Mouse (Mus musculus): ENCODE results near the gene Morc4. TPM values are rescaled to one million over a fixed set of nuclear protein-coding genes. Genes with fewer than 3 reads are reported as not detected.

Morc4 gene
- total RNA-seq (2017): 3.6 and 6.9 TPM in 2 replicates

GRCm38 (mm10) chrX:139870938-139871791 lies at the start of gene Morc4:
Morc4 (minus strand) TSS chrX:139871677.
- peak; percentile 51 to 62 for ATAC-seq (replicated peaks in 1 of 2; ENCODE audit: insufficient read depth in 1 of 2, low FRiP score in 2 of 2, low TSS enrichment in 1 of 2, low read depth in 1 of 2, poor library complexity in 2 of 2, severe bottlenecking in 2 of 2)

- ATAC-seq (replicated peaks in 1 of 2; ENCODE audit: insufficient read depth in 1 of 2, low FRiP score in 2 of 2, low TSS enrichment in 1 of 2, low read depth in 1 of 2, poor library complexity in 2 of 2, severe bottlenecking in 2 of 2): no peak
These were observed 49.1 kb upstream of the Morc4 start for GRCm38 (mm10) chrX:139920572-139920971.

DNA sequence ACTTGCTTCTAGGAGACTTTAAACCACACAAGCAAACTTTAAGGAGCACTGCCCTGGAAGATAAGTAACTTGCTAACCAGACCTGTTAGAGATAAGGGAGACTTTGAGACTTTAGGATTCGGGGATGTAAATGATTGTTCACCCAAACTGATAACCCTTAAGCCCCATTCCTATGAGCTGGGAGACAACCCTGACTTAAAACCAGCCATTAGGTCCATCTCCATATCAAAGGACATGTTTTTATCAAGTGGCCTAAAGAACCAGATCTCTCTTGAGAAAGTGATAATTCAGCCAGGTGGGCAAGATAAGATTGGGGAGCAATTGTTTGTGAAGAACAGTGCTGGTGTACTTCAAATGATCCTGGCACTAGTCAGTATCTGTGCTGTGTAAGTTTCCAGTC lies 19.9 kb upstream of the Morc4 start:
- ATAC-seq (replicated peaks in 1 of 2; ENCODE audit: insufficient read depth in 1 of 2, low FRiP score in 2 of 2, low TSS enrichment in 1 of 2, low read depth in 1 of 2, poor library complexity in 2 of 2, severe bottlenecking in 2 of 2): no peak

GRCm38 (mm10) chrX:139883221-139883620 lies 11.7 kb upstream of the Morc4 start:
- no peak for ATAC-seq (replicated peaks in 1 of 2; ENCODE audit: insufficient read depth in 1 of 2, low FRiP score in 2 of 2, low TSS enrichment in 1 of 2, low read depth in 1 of 2, poor library complexity in 2 of 2, severe bottlenecking in 2 of 2)

- ATAC-seq (replicated peaks in 1 of 2; ENCODE audit: insufficient read depth in 1 of 2, low FRiP score in 2 of 2, low TSS enrichment in 1 of 2, low read depth in 1 of 2, poor library complexity in 2 of 2, severe bottlenecking in 2 of 2): no peak
These were observed 6.5 kb upstream of the Morc4 start for GRCm38 (mm10) chrX:139877936-139878335.

- ATAC-seq (replicated peaks in 1 of 2; ENCODE audit: insufficient read depth in 1 of 2, low FRiP score in 2 of 2, low TSS enrichment in 1 of 2, low read depth in 1 of 2, poor library complexity in 2 of 2, severe bottlenecking in 2 of 2): no peak
These were observed 5.6 kb upstream of the Morc4 start for GRCm38 (mm10) chrX:139877105-139877504.

- ATAC-seq (replicated peaks in 1 of 2; ENCODE audit: insufficient read depth in 1 of 2, low FRiP score in 2 of 2, low TSS enrichment in 1 of 2, low read depth in 1 of 2, poor library complexity in 2 of 2, severe bottlenecking in 2 of 2): peak; percentile 32 to 48; a peak in 2 of 4 replicates
These were observed 1.2 kb downstream of the Morc4 start for GRCm38 (mm10) chrX:139870300-139870711.

DNA sequence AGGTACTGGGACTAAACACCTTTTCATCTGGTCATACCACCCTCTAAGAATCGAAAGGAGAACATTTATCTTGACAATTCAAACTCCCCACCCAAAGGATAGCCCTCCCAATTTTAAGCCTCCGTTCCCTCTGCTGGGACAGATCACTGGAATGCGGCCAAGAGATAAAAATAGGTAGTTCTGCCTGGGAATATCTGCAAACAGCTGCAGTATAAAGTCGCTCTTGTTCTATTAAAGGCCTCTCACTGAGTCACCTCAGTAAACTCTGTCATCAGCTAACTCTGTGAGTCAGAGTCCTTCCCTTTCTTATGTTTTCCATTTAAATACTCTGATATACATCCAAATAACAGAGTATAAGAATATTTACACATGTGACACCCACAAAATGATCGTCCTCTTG lies 12.1 kb downstream of the Morc4 start:
- ATAC-seq (replicated peaks in 1 of 2; ENCODE audit: insufficient read depth in 1 of 2, low FRiP score in 2 of 2, low TSS enrichment in 1 of 2, low read depth in 1 of 2, poor library complexity in 2 of 2, severe bottlenecking in 2 of 2): no peak

- no peak for ATAC-seq (replicated peaks in 1 of 2; ENCODE audit: insufficient read depth in 1 of 2, low FRiP score in 2 of 2, low TSS enrichment in 1 of 2, low read depth in 1 of 2, poor library complexity in 2 of 2, severe bottlenecking in 2 of 2)
These were observed 16.7 kb downstream of the Morc4 start for GRCm38 (mm10) chrX:139854795-139855194.

GRCm38 (mm10) chrX:139841091-139841490 lies 30.4 kb downstream of the Morc4 start:
- ATAC-seq (replicated peaks in 1 of 2; ENCODE audit: insufficient read depth in 1 of 2, low FRiP score in 2 of 2, low TSS enrichment in 1 of 2, low read depth in 1 of 2, poor library complexity in 2 of 2, severe bottlenecking in 2 of 2): no peak

DNA sequence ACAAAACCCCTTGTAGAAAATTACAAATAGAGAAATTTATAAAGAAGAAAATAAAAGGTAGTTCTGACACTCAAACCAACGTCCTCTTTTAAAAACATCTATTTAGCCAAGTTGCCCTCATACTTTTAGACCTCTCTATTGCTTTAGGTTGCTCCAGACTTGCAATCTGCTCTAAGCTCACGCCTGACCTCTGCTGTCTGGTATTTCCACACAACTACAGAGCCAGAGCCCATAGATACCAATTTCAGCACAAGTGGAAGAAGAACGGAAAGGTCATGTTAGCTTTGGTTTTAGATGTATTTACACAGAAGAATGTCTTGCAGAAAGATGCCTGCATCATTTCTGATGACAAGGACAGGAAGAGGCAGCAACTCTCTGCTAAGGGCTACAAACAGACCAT lies 32.4 kb downstream of the Morc4 start:
- ATAC-seq (replicated peaks in 1 of 2; ENCODE audit: insufficient read depth in 1 of 2, low FRiP score in 2 of 2, low TSS enrichment in 1 of 2, low read depth in 1 of 2, poor library complexity in 2 of 2, severe bottlenecking in 2 of 2): no peak

DNA sequence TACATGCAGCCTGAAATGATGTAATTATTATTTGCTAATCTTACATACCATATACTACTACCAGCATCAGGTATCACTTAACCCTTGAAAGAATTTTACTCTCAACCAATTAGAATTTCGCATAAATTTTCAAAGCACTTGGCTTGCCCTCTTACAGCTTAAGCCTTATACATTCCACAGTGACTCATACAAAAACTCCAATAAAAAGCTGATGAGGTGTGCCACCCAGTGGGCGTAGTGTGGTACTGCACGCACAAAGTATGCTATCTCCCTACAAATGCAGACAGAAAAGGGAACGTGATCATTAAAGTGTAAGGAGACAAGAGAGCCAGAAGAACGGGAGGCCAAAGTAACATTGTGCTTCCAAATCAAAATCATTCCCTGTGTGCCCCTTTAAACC lies 39.0 kb downstream of the Morc4 start:
- ATAC-seq (replicated peaks in 1 of 2; ENCODE audit: insufficient read depth in 1 of 2, low FRiP score in 2 of 2, low TSS enrichment in 1 of 2, low read depth in 1 of 2, poor library complexity in 2 of 2, severe bottlenecking in 2 of 2): peak; percentile 86 to 89; a peak in 3 of 4 replicates

DNA sequence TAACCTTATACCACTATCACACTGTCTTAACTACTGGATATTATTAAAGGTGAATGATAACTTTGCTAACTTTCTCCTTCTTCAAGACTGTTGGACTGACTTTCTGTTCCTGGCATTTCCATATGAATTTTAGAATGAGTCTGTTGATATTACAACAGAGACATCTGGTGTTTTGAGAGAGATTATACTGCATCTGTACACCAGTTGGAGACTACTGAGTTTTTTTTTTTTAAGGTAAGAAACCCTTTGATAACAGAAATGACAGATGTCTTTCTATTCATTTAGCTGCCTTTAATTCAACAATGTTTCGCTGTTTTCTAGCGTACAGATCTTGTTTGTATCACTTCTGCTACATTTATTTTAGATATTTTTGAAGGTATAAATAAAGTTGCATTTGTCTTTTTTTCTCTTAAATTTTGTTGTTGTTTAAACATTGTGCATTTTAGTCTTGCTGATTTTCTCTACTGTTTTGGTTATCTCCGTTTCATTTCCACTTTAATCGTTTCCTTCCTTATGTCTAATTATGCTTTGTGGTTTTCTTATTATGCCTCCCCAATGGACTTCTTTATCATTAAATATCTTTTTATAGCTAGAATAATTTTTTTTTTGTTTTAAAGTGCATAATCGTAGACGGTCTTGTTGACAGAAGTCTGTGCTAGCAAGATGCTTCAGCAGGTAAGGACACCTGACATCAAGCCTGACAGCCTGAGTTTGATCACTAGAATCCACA lies 42.9 kb downstream of the Morc4 start:
- no peak for ATAC-seq (replicated peaks in 1 of 2; ENCODE audit: insufficient read depth in 1 of 2, low FRiP score in 2 of 2, low TSS enrichment in 1 of 2, low read depth in 1 of 2, poor library complexity in 2 of 2, severe bottlenecking in 2 of 2)

GRCm38 (mm10) chrX:139826926-139827325 lies 44.6 kb downstream of the Morc4 start:
- ATAC-seq (replicated peaks in 1 of 2; ENCODE audit: insufficient read depth in 1 of 2, low FRiP score in 2 of 2, low TSS enrichment in 1 of 2, low read depth in 1 of 2, poor library complexity in 2 of 2, severe bottlenecking in 2 of 2): no peak

- no peak for ATAC-seq (replicated peaks in 1 of 2; ENCODE audit: insufficient read depth in 1 of 2, low FRiP score in 2 of 2, low TSS enrichment in 1 of 2, low read depth in 1 of 2, poor library complexity in 2 of 2, severe bottlenecking in 2 of 2)
These were observed 46.1 kb downstream of the Morc4 start for GRCm38 (mm10) chrX:139825402-139825801.

GRCm38 (mm10) chrX:139815201-139815600 lies 56.3 kb downstream of the Morc4 start:
- no peak for ATAC-seq (replicated peaks in 1 of 2; ENCODE audit: insufficient read depth in 1 of 2, low FRiP score in 2 of 2, low TSS enrichment in 1 of 2, low read depth in 1 of 2, poor library complexity in 2 of 2, severe bottlenecking in 2 of 2)

- ATAC-seq (replicated peaks in 1 of 2; ENCODE audit: insufficient read depth in 1 of 2, low FRiP score in 2 of 2, low TSS enrichment in 1 of 2, low read depth in 1 of 2, poor library complexity in 2 of 2, severe bottlenecking in 2 of 2): peak; percentile 33 to 78
These were observed 57.4 kb downstream of the Morc4 start for GRCm38 (mm10) chrX:139814018-139814635.

Data from hematopoietic stem cell, adult 5-6 weeks (primary cell).